8 mouse cellular contexts compared by ENCODE assay signal in the genomic region with DNA sequence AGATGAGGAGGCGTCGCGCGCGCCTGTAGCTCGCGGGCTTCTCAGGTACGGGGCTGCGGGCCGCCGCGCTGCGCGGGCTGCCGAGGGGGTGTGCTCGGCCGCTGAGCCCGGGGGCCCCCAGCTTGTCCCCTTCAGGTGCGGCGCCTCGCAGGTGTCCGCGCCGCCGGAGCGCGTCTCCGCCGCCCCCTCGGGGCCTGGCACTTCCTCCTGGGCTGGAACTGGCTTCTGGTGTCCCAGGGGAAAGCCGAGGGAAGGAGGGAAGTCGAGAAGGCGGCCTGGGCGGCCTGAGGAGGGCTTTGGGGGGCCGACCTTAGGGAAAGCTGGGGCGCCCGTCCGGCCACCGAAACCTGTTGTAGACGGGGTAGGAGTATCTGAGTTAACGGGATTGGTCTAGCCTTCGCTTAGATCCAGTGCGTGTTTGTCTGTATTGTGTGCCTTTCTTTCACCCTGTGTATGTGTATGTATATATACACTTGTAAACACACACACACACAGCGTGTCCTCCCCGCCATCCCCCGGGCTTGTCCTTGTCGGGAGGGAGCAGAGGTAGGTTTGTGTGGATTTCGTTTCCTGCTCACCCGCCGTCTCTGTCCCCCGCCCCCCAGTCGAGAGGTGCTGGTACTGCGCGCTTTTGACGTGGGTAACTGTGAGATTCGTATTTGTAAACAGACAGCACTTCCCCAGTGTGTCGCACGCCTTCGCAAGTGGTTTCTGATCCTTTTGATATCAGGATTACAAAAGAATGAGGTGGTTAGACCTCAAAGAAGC. TPM values are rescaled to one million over a fixed set of nuclear protein-coding genes. Genes with fewer than 3 reads are reported as not detected.
DNase-seq lines count a peak whose midpoint lies in the region; ATAC-seq and TF ChIP-seq lines count a peak whose summit lies in the region.

No protein-coding gene starts in this region.

- peak overlapping the region; percentile 98 for H3K9ac ChIP-seq in heart, embryonic 12.5 days
- H3K9ac ChIP-seq in kidney, postnatal 0 days (ENCODE audit: low read depth, low read length), result peak overlapping the region; percentile 97
- peak overlapping the region; percentile 95 for H3K9ac ChIP-seq in liver, embryonic 11.5 days (ENCODE audit: low read depth, low read length)

- no peaks in the 10 kb centered on the region for H3K27me3 ChIP-seq in heart, embryonic 12.5 days (replicated peaks)
- no peaks in the 10 kb centered on the region for H3K27me3 ChIP-seq in kidney, postnatal 0 days (ENCODE audit: insufficient read depth, low read length)
- H3K27me3 ChIP-seq in liver, embryonic 11.5 days (replicated peaks; ENCODE audit: control insufficient read depth, insufficient read depth, low read length), result no peaks in the 10 kb centered on the region
- H3K27me3 ChIP-seq in myocyte (ENCODE audit: control insufficient read depth, insufficient read depth, insufficient read length), result no peaks in the 10 kb centered on the region
- no peaks in the 10 kb centered on the region for H3K27me3 ChIP-seq in splenic B cell, adult 2 months (ENCODE audit: control insufficient read depth, insufficient read depth, low read length, poor library complexity, severe bottlenecking)

- DNase-seq in CD4-positive, CD25-positive, alpha-beta regulatory T cell, adult 2 months (ENCODE audit: low read depth, low spot score), result peak; percentile 96
- peak; percentile 81 for DNase-seq in brain, embryonic 14.5 days (ENCODE audit: low read depth)
- peak; percentile 72 for DNase-seq in kidney, postnatal 0 days (ENCODE audit: low spot score)
- DNase-seq in liver, embryonic 11.5 days (ENCODE audit: low spot score), result peak; percentile 72
- peak; percentile 90 for DNase-seq in splenic B cell, adult 2 months (ENCODE audit: low read depth, low spot score)

- peaks cover 12% of the 10 kb centered on the region; the same call in 1 of the 2 replicates for H3K36me3 ChIP-seq in heart, embryonic 12.5 days
- no peaks in the 10 kb centered on the region for H3K36me3 ChIP-seq in kidney, postnatal 0 days (ENCODE audit: insufficient read depth, low read length)
- H3K36me3 ChIP-seq in liver, embryonic 11.5 days (ENCODE audit: control insufficient read depth, insufficient read depth, low read length), result peaks cover 4% of the 10 kb centered on the region; the same call in 1 of the 2 replicates
- no peaks in the 10 kb centered on the region for H3K36me3 ChIP-seq in myocyte (ENCODE audit: control insufficient read depth, insufficient read depth)
- 0 out of 2 replicates have a peak, but pooled peaks cover 2% of the 10 kb centered on the region for H3K36me3 ChIP-seq in splenic B cell, adult 2 months (ENCODE audit: control insufficient read depth, insufficient read depth, low read length, poor library complexity, severe bottlenecking)

- peak; percentile 74 for ATAC-seq in erythroblast, adult 5-6 weeks (replicated peaks; ENCODE audit: low FRiP score, poor library complexity, severe bottlenecking)
- peak; percentile 56 for ATAC-seq in heart, embryonic 12.5 days (ENCODE audit: insufficient number of reproducible peaks, low FRiP score)
- ATAC-seq in kidney, postnatal 0 days (replicated peaks; ENCODE audit: low FRiP score, low read depth), result peak; percentile 77
- ATAC-seq in liver, embryonic 11.5 days (replicated peaks; ENCODE audit: low FRiP score), result peak; percentile 64

- H3K4me2 ChIP-seq in heart, embryonic 12.5 days, result peak overlapping the region; percentile 89
- H3K4me2 ChIP-seq in kidney, postnatal 0 days (ENCODE audit: low read length), result peak overlapping the region; percentile 93
- H3K4me2 ChIP-seq in liver, embryonic 11.5 days, result peak overlapping the region; percentile 97
- peak overlapping the region; percentile 76 for H3K4me2 ChIP-seq in myocyte (ENCODE audit: low read depth)

- peak overlapping the region; percentile 97 for H3K27ac ChIP-seq in heart, embryonic 12.5 days (ENCODE audit: poor library complexity, severe bottlenecking)
- peak overlapping the region; percentile 98 for H3K27ac ChIP-seq in kidney, postnatal 0 days
- H3K27ac ChIP-seq in liver, embryonic 11.5 days (ENCODE audit: low read depth, low read length), result peak overlapping the region; percentile 95

- 0 out of 2 replicates have a peak, but pooled peaks have one; percentile 18 for TF ChIP-seq CTCF in brain, embryonic 14.5 days (IDR thresholded peaks at IDR 0.05; ENCODE audit: borderline replicate concordance, extremely low read depth, insufficient read depth, insufficient read length)
- no peak for TF ChIP-seq CTCF in kidney, postnatal 0 days (IDR thresholded peaks at IDR 0.05; ENCODE audit: low read depth)

- H3K4me1 ChIP-seq in heart, embryonic 12.5 days (replicated peaks), result peaks cover 8% of the 10 kb centered on the region
- H3K4me1 ChIP-seq in kidney, postnatal 0 days (replicated peaks; ENCODE audit: insufficient read depth, low read length), result no peaks in the 10 kb centered on the region
- peaks cover 16% of the 10 kb centered on the region for H3K4me1 ChIP-seq in liver, embryonic 11.5 days (replicated peaks; ENCODE audit: control insufficient read depth, insufficient read depth, low read length)

- H3K9me3 ChIP-seq in heart, embryonic 12.5 days (replicated peaks), result no peaks in the 10 kb centered on the region
- no peaks in the 10 kb centered on the region for H3K9me3 ChIP-seq in kidney, postnatal 0 days (replicated peaks; ENCODE audit: low read length)
- no peaks in the 10 kb centered on the region for H3K9me3 ChIP-seq in liver, embryonic 11.5 days (ENCODE audit: control insufficient read depth, low read length)

- under 1% methylated on average over 59 of the region's 59 CpGs for WGBS in heart, embryonic 12.5 days
- 0% methylated on average over 47 of the region's 59 CpGs for WGBS in kidney, postnatal 0 days
- under 1% methylated on average over 59 of the region's 59 CpGs for WGBS in liver, embryonic 11.5 days

- TF ChIP-seq POLR2A in brain, embryonic 14.5 days (IDR thresholded peaks at IDR 0.05; ENCODE audit: borderline replicate concordance, extremely low read depth, insufficient read depth, insufficient read length, poor library complexity, severe bottlenecking), result no peak
- no peak for TF ChIP-seq POLR2A in myocyte (IDR thresholded peaks at IDR 0.05; ENCODE audit: insufficient read length, low read depth)

- peaks cover 51% of the 10 kb centered on the region for H3K79me2 ChIP-seq in myocyte (ENCODE audit: control insufficient read depth, insufficient read depth)

- H3K4me3 ChIP-seq in heart, embryonic 12.5 days, result peak overlapping the region; percentile 93
- peak overlapping the region; percentile 96 for H3K4me3 ChIP-seq in kidney, postnatal 0 days (replicated peaks; ENCODE audit: low read depth, low read length)
- H3K4me3 ChIP-seq in liver, embryonic 11.5 days (ENCODE audit: low read depth, low read length), result peak overlapping the region; percentile 95
- H3K4me3 ChIP-seq in myocyte, result peak overlapping the region; percentile 70

- H3ac ChIP-seq in myocyte (ENCODE audit: control insufficient read depth, insufficient read length), result peak overlapping the region; percentile 99

TF ChIP-seq in myocyte, 11 proteins besides CTCF, POLR2A, EP300 and RAD21:
- TF ChIP-seq TCF12 (IDR thresholded peaks at IDR 0.05; ENCODE audit: insufficient read depth, poor library complexity, severe bottlenecking) (no peak), MYOG (IDR thresholded peaks at IDR 0.05; ENCODE audit: control insufficient read depth in 1 of 3, insufficient read depth in 1 of 3, insufficient read length in 2 of 3, low read depth in 2 of 3) (no peak), TCF3 (IDR thresholded peaks at IDR 0.05; ENCODE audit: insufficient read length, low read depth) (no peak), SRF (IDR thresholded peaks at IDR 0.05; ENCODE audit: control insufficient read depth, insufficient read length, low read depth) (no peak)
TF ChIP-seq in myocyte: peak in this region for 0.

RNA-seq across cellular contexts. Expression of gene Tut4, which starts 1.1 kb away (rescaled TPM):
- 158 and 180 TPM in 2 replicates for polyA plus RNA-seq in brain, embryonic 14.5 days (2012; rRNA removed)
- 11.1 and 13.1 TPM in 2 replicates for total RNA-seq in erythroblast, adult 5-6 weeks (2015; ENCODE audit: low replicate concordance)
- total RNA-seq in erythroblast, adult 5-6 weeks (2017; ENCODE audit: low replicate concordance), result 8.4 and 18.3 TPM in 2 replicates
- 54.4 and 61.2 TPM in 2 replicates for polyA plus RNA-seq in heart, embryonic 12.5 days (2016; fragmentation: Nextera tagmentation; extraction: Ambion mirVana)
- polyA plus RNA-seq in kidney, postnatal 0 days (2015; fragmentation: Nextera tagmentation; extraction: Ambion mirVana), result 56.6 and 56.9 TPM in 2 replicates
- polyA plus RNA-seq in liver, embryonic 11.5 days (2014; fragmentation: Nextera tagmentation; extraction: Ambion mirVana), result 39.1 and 49.7 TPM in 2 replicates
- 10.6 TPM for polyA plus RNA-seq in myocyte (2012; fragmentation: generic; extraction: Trizol)

RNA-seq across cellular contexts. Expression of gene Gpx7, which starts 53.6 kb away (rescaled TPM):
- polyA plus RNA-seq in brain, embryonic 14.5 days (2012; rRNA removed), result 24.7 and 27.2 TPM in 2 replicates
- not detected in 2 replicates for total RNA-seq in erythroblast, adult 5-6 weeks (2015; ENCODE audit: low replicate concordance)
- total RNA-seq in erythroblast, adult 5-6 weeks (2017; ENCODE audit: low replicate concordance), result not detected in 2 replicates
- 66.1 and 67.6 TPM in 2 replicates for polyA plus RNA-seq in heart, embryonic 12.5 days (2016; fragmentation: Nextera tagmentation; extraction: Ambion mirVana)
- 60.4 and 61.1 TPM in 2 replicates for polyA plus RNA-seq in kidney, postnatal 0 days (2015; fragmentation: Nextera tagmentation; extraction: Ambion mirVana)
- 21.5 and 21.8 TPM in 2 replicates for polyA plus RNA-seq in liver, embryonic 11.5 days (2014; fragmentation: Nextera tagmentation; extraction: Ambion mirVana)
- 0.34 TPM for polyA plus RNA-seq in myocyte (2012; fragmentation: generic; extraction: Trizol)

Comparison
In these comparisons a context has a peak if more than half of its experiments do, and no peak if none do; other contexts are left out.
1. Peak in every context shown above with its lines: DNase-seq, ATAC-seq, H3K4me3 ChIP-seq and H3K27ac ChIP-seq.
2. RNA of gene Gpx7, which starts 53.6 kb away (polyA plus RNA-seq): 66.1 to 67.6 TPM in heart, embryonic 12.5 days, 60.4 to 61.1 TPM in kidney, postnatal 0 days, 24.7 to 27.2 TPM in brain, embryonic 14.5 days and 21.5 to 21.8 TPM in liver, embryonic 11.5 days; 0.34 TPM in myocyte (single experiment); every median in the first group is over 10 times any median in the second.